Mouse (Mus musculus): ENCODE measurements at regions not wholly inside any gene's neighbourhood (a gene's known extent, or its start where the extent isn't known, plus 50 kb on each side); places are given as distances from the start of the nearest gene placed in this dataset.

DNA sequence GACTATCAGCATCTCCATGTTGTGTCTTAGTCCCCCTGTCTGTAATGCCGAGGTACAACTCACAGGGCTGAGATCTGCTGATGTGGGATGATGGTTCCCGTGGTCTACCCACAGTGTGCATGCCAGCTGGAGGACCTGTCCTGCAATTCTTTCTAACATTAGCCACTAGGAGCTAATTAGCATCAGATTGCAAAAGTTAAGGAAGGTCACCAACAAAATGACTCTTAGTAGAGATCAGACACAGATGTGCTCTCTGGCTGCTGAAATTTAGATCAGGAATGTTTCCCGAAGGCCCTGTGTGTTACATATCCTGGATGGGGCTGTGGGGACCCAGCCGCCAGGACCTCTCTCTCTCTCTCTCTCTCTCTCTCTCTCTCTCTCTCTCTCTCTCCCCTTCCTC lies 218.8 kb upstream of the 4931429L15Rik start:
- Histone ChIP-seq H3K4me3 (ENCODE audit: low read depth, low read length) (no peak overlapping the region), H3K4me2 (no peak overlapping the region), H3K9me3 (ENCODE audit: low read depth, low read length) (no peaks in the 10 kb centered on the region), H3K9ac (no peak overlapping the region), H3K27ac (ENCODE audit: low read depth) (no peak overlapping the region), H3K36me3 (ENCODE audit: insufficient read depth) (no peaks in the 10 kb centered on the region), H3K27me3 (ENCODE audit: insufficient read depth, low read length) (no peaks in the 10 kb centered on the region), H3K4me1 (ENCODE audit: insufficient read depth) (no peaks in the 10 kb centered on the region)
- WGBS, result 61% methylated on average over 4 of the region's 4 CpGs
- TF ChIP-seq CTCF (IDR thresholded peaks at IDR 0.05; ENCODE audit: low read depth), result no peak
- DNase-seq (no peak), ATAC-seq (ENCODE audit: insufficient read depth) (no peak)

DNA sequence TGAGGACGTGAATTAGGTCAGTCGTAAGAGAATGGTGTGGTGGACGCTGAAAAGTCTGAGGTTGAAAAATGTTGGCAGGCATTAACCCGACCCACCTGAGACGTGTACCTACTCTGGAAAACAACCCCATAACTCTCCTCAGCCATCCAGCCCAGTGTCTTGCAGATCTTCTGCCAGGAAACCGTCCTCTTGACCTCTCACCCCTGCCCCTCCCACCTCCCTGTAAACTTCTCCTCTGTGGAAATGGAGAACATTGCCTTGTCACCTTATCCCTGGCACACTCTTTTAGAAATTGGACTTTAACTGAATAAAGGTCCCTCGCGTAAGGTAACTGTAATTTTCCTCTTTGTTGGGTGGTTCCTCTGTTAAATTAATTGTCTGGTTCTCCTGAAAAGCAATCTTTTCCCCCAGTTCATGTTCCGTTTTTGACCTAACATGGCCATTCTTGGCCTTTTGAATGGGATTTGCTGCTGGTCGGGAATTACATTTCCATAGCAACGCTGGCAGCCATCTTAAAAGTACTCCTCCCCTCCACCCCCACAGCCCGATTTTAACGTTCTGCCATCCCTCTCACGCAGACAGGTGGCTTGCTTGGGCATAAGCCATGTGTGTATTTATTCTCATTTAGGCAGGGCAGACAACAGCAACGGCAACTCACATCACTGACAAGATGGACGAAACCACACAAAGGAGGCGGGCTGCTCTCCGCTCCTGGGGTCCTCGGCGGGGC lies 196.8 kb upstream of the 4931429L15Rik start:
- H3K9ac ChIP-seq, result no peak overlapping the region
- ATAC-seq (ENCODE audit: insufficient read depth) (no peak), DNase-seq (no peak)
- no peak overlapping the region for H3K4me3 ChIP-seq (ENCODE audit: low read depth, low read length)
- WGBS, result 82% methylated on average over 20 of the region's 20 CpGs
- no peak overlapping the region for H3K4me2 ChIP-seq
- H3K27me3 ChIP-seq (ENCODE audit: insufficient read depth, low read length), result no peaks in the 10 kb centered on the region
- no peaks in the 10 kb centered on the region for H3K36me3 ChIP-seq (ENCODE audit: insufficient read depth)
- TF ChIP-seq CTCF (IDR thresholded peaks at IDR 0.05; ENCODE audit: low read depth), result no peak
- H3K4me1 ChIP-seq (ENCODE audit: insufficient read depth), result no peaks in the 10 kb centered on the region
- no peak overlapping the region for H3K27ac ChIP-seq (ENCODE audit: low read depth)
- no peaks in the 10 kb centered on the region for H3K9me3 ChIP-seq (ENCODE audit: low read depth, low read length)

GRCm38 (mm10) chr9:46512276-46513051 lies 192.7 kb upstream of the 4931429L15Rik start:
- no peak for ATAC-seq (ENCODE audit: insufficient read depth)
- 50% methylated on average over 6 of the region's 6 CpGs for WGBS
- Histone ChIP-seq H3K9me3 (ENCODE audit: low read depth, low read length) (no peaks in the 10 kb centered on the region), H3K9ac (no peak overlapping the region), H3K4me3 (ENCODE audit: low read depth, low read length) (no peak overlapping the region), H3K27ac (ENCODE audit: low read depth) (no peak overlapping the region), H3K27me3 (ENCODE audit: insufficient read depth, low read length) (no peaks in the 10 kb centered on the region), H3K4me1 (ENCODE audit: insufficient read depth) (no peaks in the 10 kb centered on the region), H3K36me3 (ENCODE audit: insufficient read depth) (no peaks in the 10 kb centered on the region), H3K4me2 (no peak overlapping the region)
- no peak for DNase-seq
- no peak for TF ChIP-seq CTCF (IDR thresholded peaks at IDR 0.05; ENCODE audit: low read depth)

GRCm38 (mm10) chr9:46511307-46511706 lies 191.5 kb upstream of the 4931429L15Rik start:
- WGBS, result 52% methylated on average over 6 of the region's 6 CpGs
- DNase-seq (peak; percentile 22), ATAC-seq (ENCODE audit: insufficient read depth) (no peak)
- H3K27ac ChIP-seq (ENCODE audit: low read depth), result no peak overlapping the region
- TF ChIP-seq CTCF (IDR thresholded peaks at IDR 0.05; ENCODE audit: low read depth), result no peak
- H3K9me3 ChIP-seq (ENCODE audit: low read depth, low read length), result no peaks in the 10 kb centered on the region
- no peaks in the 10 kb centered on the region for H3K4me1 ChIP-seq (ENCODE audit: insufficient read depth)
- no peak overlapping the region for H3K4me2 ChIP-seq
- no peak overlapping the region for H3K9ac ChIP-seq
- no peaks in the 10 kb centered on the region for H3K36me3 ChIP-seq (ENCODE audit: insufficient read depth)
- H3K4me3 ChIP-seq (ENCODE audit: low read depth, low read length), result no peak overlapping the region
- H3K27me3 ChIP-seq (ENCODE audit: insufficient read depth, low read length), result no peaks in the 10 kb centered on the region

DNA sequence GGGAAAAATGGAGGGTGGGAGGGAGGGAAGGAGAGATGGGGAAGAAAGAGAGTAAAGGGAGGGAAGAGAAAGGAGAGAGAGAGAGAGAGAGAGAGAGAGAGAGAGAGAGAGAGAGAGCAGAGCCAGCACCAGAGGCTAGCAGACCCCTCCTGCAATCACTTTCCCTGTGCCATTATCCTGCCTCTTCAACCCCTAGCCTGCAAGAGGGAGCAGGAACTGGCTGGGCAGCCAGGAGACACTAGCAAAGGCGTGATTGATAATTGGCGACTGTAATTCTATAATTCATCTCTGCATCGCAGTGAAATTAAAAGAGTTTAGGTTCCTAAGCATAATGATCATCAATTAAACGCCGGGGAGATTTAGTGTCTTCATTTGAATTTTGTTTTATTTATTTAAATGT lies 190.1 kb upstream of the 4931429L15Rik start:
- no peak overlapping the region for H3K4me3 ChIP-seq (ENCODE audit: low read depth, low read length)
- H3K27me3 ChIP-seq (ENCODE audit: insufficient read depth, low read length), result no peaks in the 10 kb centered on the region
- TF ChIP-seq CTCF (IDR thresholded peaks at IDR 0.05; ENCODE audit: low read depth), result no peak
- no peaks in the 10 kb centered on the region for H3K9me3 ChIP-seq (ENCODE audit: low read depth, low read length)
- no peaks in the 10 kb centered on the region for H3K36me3 ChIP-seq (ENCODE audit: insufficient read depth)
- ATAC-seq (ENCODE audit: insufficient read depth) (no peak), DNase-seq (no peak)
- H3K9ac ChIP-seq, result no peak overlapping the region
- 49% methylated on average over 5 of the region's 5 CpGs for WGBS
- no peaks in the 10 kb centered on the region for H3K4me1 ChIP-seq (ENCODE audit: insufficient read depth)
- no peak overlapping the region for H3K4me2 ChIP-seq
- H3K27ac ChIP-seq (ENCODE audit: low read depth), result no peak overlapping the region

GRCm38 (mm10) chr9:46509458-46509857 lies 189.7 kb upstream of the 4931429L15Rik start:
- H3K4me3 ChIP-seq (ENCODE audit: low read depth, low read length), result no peak overlapping the region
- H3K27ac ChIP-seq (ENCODE audit: low read depth), result no peak overlapping the region
- WGBS, result 23% methylated on average over 5 of the region's 5 CpGs
- no peaks in the 10 kb centered on the region for H3K9me3 ChIP-seq (ENCODE audit: low read depth, low read length)
- DNase-seq, result peak; percentile 21
- no peaks in the 10 kb centered on the region for H3K4me1 ChIP-seq (ENCODE audit: insufficient read depth)
- no peak; the same call in 1 of the 2 replicates for TF ChIP-seq CTCF (IDR thresholded peaks at IDR 0.05; ENCODE audit: low read depth)
- H3K36me3 ChIP-seq (ENCODE audit: insufficient read depth), result no peaks in the 10 kb centered on the region
- no peak overlapping the region for H3K9ac ChIP-seq
- ATAC-seq (ENCODE audit: insufficient read depth), result no peak
- no peak overlapping the region for H3K4me2 ChIP-seq
- no peaks in the 10 kb centered on the region for H3K27me3 ChIP-seq (ENCODE audit: insufficient read depth, low read length)

- 83% methylated on average over 4 of the region's 4 CpGs for WGBS
- Histone ChIP-seq H3K9ac (no peak overlapping the region), H3K9me3 (ENCODE audit: low read depth, low read length) (no peaks in the 10 kb centered on the region), H3K36me3 (ENCODE audit: insufficient read depth) (no peaks in the 10 kb centered on the region), H3K27me3 (ENCODE audit: insufficient read depth, low read length) (no peaks in the 10 kb centered on the region), H3K4me2 (no peak overlapping the region), H3K4me1 (ENCODE audit: insufficient read depth) (no peaks in the 10 kb centered on the region), H3K27ac (ENCODE audit: low read depth) (no peak overlapping the region), H3K4me3 (ENCODE audit: low read depth, low read length) (no peak overlapping the region)
- DNase-seq, result no peak
- no peak for TF ChIP-seq CTCF (IDR thresholded peaks at IDR 0.05; ENCODE audit: low read depth)
- no peak for ATAC-seq (ENCODE audit: insufficient read depth)
These were observed 187.2 kb upstream of the 4931429L15Rik start for GRCm38 (mm10) chr9:46507036-46507435.

Data from lung, embryonic 14.5 days (tissue).